Mouse (Mus musculus): Measurements from ENCODE around the gene Foxa1.

Gene Foxa1

DNA sequence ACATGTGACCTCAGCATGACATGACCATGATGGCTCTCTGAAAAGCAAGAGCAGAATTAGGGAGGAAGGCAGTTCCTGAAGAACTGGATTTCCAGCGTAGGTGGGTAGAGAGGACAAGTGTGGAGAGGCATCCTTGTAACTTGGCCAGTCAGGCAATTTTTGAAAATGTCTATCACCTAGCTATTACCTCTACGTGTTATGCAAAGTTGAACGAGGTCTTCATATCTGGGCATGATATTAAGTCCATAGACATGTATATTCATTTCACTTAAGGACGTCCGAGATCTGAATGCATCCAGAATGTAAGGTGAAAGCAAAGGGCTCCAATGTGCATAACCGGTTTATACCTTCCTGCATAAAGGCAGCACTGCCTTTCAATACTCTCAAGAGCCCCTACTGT, 5.6 kb downstream of the Foxa1 start:
- DNase-seq (ENCODE audit: low spot score in 2 of 2) = no peak

DNA sequence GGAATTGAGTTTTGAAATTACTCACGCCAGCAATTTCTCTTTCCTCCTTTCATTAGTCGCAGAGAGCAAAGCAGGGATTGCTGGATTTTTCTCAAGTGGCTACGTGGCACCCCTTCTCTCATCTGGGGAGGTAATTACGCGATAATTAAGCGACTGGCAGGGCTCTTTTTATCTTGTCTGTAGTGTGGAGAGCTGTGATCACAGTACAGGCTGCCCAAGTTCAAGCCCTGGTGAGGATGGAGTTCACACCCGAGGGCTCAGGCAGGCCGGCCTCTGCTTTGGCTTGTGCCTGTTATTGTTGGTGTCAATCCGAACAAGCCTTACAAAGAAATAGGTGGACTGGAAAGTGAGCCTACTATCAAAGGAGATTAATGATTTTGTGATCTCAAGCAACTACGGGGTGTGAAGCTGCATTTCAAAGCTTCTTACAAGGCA, 7.1 kb downstream of the Foxa1 start:
- DNase-seq (ENCODE audit: low spot score in 2 of 2) = peak in 1 of 2 experiments; percentile 10

DNA sequence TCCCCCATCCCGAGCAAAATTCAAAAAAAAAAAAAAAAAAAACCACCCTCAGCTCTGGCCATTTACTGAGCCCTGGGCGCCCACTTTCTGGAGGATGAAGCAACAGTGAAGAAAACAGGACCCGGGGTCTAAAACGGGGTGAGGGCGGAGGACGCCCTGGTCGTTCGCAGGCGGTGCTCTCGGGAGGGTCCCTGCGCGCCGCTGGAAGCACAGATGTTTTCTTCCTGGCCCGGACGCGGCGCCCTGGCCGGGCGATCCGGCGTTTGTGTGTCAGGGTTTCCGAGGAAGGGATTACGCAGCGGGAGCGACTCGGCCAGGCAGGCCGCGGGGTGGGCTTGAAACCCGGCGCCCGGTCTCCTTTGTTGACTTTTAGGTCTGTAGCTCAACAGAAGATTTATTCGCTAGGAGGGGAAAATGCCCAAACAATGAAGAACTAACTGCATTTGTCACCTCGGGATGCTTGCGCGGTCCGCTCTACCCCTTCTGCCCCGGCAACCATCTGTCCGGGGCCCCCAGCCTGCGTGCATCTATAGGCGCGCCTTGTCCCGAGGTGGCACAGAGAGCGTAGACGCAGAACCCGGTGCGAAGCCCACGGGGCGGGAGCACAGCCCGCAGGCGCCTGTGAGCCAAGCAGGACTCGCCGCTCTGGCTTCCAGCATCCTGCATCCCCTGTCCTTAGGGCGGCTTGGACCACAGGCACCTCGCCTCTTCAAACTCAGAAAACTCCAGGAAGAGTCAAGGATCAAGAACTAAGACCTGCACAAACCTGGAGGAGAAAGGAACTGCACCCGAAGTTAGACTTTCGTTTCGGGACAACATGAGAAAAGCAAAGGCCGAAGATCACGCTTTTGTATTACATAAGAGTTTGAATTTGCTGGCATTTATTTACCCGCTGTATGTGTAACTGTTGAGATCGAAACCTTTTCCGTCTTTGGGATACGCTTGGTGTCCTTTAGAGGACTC, 7.8 kb downstream of the Foxa1 start:
- peak in 1 of 2 experiments; percentile 17 for DNase-seq (ENCODE audit: low spot score in 2 of 2)

DNA sequence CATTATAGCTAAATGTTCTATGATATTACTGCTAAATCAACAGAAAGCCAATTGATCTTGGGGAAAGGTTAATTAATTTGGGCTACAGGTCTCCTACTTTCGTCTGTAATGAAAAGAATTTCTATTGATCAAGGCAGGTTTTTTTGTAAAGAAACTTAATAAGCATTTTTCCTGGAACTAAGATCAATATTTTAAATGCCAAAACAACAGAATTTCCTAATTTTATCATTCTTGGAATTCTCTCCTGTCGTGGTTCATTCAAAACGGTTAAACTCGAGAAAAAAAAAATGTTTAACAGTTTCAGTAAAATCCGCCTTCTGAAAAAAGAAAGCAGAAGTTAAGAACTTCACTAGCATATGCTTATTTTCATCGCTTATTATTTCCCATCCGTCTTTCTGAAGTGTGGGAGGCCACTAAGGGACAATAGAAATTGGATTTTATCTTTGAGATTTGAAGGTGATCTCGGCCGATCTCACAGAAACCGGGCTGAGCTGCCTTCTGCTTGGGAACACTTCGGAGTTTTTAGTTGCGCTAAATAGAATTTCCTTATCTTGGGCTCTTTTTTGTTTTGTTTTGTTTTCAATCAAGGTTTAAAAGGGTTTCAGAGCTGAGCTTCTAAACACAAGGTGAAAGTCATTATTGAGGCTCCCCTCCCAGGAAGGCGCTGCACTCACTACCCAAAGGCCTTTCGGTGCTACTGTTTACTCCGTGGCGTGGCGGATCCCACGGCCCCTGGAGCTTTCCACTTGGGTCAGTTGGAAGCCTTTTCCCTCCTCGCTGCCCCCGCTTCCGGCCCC, 8.7 kb downstream of the Foxa1 start:
- no peak for DNase-seq (ENCODE audit: low spot score in 2 of 2)

- no peak for DNase-seq (ENCODE audit: low spot score in 2 of 2)
These were observed 9.6 kb downstream of the Foxa1 start for GRCm38 (mm10) chr12:57536909-57537670.

GRCm38 (mm10) chr12:57536056-57536908, 10.4 kb downstream of the Foxa1 start:
- DNase-seq (ENCODE audit: low spot score in 2 of 2) = no peak

- no peak for DNase-seq (ENCODE audit: low spot score in 2 of 2)
These were observed 11.7 kb downstream of the Foxa1 start for GRCm38 (mm10) chr12:57534879-57535611.

DNA sequence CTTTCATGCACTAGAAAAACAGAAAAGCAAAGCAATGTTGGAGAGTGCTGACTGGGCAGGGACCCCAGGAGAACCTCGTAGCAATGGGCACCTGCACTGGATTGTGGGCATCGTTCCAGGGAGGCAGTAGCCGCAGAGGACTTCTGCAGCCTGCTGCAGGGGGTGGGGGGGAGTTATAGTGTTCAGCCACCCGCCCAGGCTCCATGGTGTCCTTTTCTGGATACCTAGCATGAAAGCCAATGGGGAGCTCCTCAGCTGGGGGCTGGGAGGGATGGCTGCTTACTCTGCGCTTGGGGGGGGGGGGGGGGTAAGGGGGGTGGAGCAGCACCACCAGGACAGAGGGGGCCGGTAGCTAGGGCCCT, 12.2 kb downstream of the Foxa1 start:
- DNase-seq (ENCODE audit: low spot score in 2 of 2) = no peak

- no peak for DNase-seq (ENCODE audit: low spot score in 2 of 2)
These were observed 16.2 kb downstream of the Foxa1 start for GRCm38 (mm10) chr12:57530474-57530873.

- no peak for DNase-seq (ENCODE audit: low spot score in 2 of 2)
These were observed 18.4 kb downstream of the Foxa1 start for GRCm38 (mm10) chr12:57528335-57528734.

DNA sequence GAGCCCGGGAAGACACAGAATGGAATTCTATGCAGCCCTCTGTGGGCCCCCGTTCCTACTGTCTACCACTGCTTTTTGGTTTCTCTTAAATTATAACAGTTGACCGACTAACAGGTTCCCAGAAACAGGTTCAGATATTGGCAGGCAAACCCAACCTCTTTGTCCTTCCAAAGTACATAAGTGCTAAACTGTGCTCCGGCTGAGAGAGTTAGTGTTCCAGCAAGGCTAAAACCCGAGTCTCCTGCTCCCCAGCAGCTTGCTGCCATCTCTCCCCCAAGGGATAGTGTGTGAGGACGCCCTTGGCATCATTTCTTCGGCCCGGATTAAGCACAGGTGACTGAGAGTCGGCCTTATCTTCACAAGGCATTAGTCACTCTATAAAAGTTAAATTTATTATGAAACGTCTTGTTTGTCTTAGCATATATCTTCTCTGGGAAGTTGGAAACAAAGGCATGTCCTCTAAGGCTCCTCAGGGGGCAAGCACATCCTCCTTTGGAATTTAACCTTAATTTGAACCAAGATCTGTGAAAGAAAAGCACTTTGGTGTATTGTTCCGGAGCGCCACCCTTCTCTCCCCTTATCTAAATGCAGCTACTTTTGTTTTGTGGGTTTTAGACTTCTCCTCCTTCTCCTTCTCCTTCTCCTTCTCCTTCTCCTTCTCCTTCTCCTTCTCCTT, 30.9 kb downstream of the Foxa1 start:
- no peak for DNase-seq (ENCODE audit: low spot score in 2 of 2)

GRCm38 (mm10) chr12:57514552-57514951, 32.2 kb downstream of the Foxa1 start:
- DNase-seq (ENCODE audit: low spot score in 2 of 2) = no peak

DNA sequence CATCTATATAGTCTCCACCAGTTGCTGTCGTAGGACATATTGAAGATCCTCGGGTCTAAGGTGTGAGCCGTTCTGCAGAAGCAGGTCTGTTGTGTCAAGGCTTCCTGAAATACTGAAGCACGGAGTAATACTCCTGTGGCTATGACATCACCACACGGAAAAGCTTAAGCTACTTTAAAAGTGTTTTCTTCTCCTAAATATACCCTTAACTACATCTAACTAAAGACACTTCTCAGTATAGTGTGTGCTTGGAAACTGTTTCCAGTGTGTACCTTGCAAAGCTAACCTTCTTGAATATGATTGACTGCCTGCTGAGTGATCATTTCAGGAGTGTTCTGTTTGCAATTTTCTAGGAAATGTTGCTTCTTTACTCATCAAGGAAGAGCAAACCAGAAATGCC, 35.2 kb downstream of the Foxa1 start:
- no peak for DNase-seq (ENCODE audit: low spot score in 2 of 2)

GRCm38 (mm10) chr12:57511127-57511526, 35.6 kb downstream of the Foxa1 start:
- DNase-seq (ENCODE audit: low spot score in 2 of 2) = no peak

GRCm38 (mm10) chr12:57509726-57510125, 37.0 kb downstream of the Foxa1 start:
- DNase-seq (ENCODE audit: low spot score in 2 of 2) = no peak

DNA sequence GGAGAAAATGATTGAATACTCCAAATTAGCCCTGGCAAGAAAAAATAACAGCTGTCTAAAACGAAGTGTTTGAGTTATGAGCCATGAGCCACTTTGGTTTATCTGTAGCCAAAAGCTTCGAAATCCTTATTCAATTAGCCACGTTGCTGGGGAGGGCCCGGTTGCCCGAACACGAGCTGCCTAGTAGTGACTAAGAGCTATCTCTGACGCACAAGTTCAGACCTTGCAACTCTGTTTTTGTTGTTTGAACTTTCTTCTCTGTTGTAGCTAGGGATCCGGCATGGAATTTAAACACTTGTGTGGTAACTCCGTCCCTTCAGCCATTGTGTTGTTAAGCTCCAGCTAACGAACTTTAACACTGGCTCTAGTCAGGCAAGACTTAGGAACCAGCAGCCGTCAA, 37.8 kb downstream of the Foxa1 start:
- no peak for DNase-seq (ENCODE audit: low spot score in 2 of 2)

GRCm38 (mm10) chr12:57505329-57505728, 41.4 kb downstream of the Foxa1 start:
- no peak for DNase-seq (ENCODE audit: low spot score in 2 of 2)

DNA sequence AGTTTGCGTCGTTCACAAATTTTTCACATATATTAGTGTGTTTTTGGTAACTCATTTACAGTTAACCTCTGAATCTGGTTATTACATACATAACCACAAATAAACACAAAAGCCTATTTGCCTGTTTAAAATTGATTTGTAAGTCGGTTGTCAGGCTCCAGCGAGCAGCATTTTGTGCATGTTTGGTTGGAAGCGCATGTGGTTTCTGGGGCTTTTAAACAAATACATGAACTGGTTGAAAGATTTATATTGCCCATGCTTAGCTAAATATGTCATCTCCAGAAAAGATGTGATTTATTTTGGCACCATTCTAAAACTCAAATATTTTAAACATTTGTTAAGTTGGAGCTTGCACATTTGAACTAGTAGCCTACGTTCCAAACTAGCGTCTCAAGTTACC, 46.5 kb downstream of the Foxa1 start:
- no peak for DNase-seq (ENCODE audit: low spot score in 2 of 2)

GRCm38 (mm10) chr12:57496347-57497119, 50.2 kb downstream of the Foxa1 start:
- no peak for DNase-seq (ENCODE audit: low spot score in 2 of 2)

Data from frontal cortex, postnatal 25 days (tissue).